Mouse (Mus musculus) embryonic facial prominence, embryonic 15.5 days (tissue): ENCODE results near the gene Tmem131l. TPM values are rescaled to one million over a fixed set of nuclear protein-coding genes. Genes with fewer than 3 reads are reported as not detected.

Experiments
- ATAC-seq: fragments of 200-750 bp; cut with Nextera tagmentation; 2 replicates; pipeline ENCODE4 v1.8.0; 2017; ENCODE audit warnings: low read depth, moderate TSS enrichment; ENCODE audit not compliant: insufficient number of reproducible peaks, low FRiP score, low TSS enrichment
- H3K27ac ChIP-seq: fragments of 300-500 bp; sonication (generic); replicated peaks from 2 replicates; pipeline ENCODE4 v1.5.1; 2015; ENCODE audit warnings: mild to moderate bottlenecking, inconsistent platforms
- H3K27me3 ChIP-seq: fragments of 300-500 bp; sonication (generic); 2 replicates; pipeline ENCODE4 v1.6.1; 2015; ENCODE audit warnings: inconsistent platforms
- H3K36me3 ChIP-seq: fragments of 300-500 bp; sonication (generic); 2 replicates; pipeline ENCODE4 v1.6.1; 2015; ENCODE audit warnings: mild to moderate bottlenecking, inconsistent platforms
- H3K4me1 ChIP-seq: fragments of 300-500 bp; sonication (generic); 2 replicates; pipeline ENCODE4 v1.6.1; 2015; ENCODE audit warnings: inconsistent platforms
- H3K4me2 ChIP-seq: fragments of 300-500 bp; sonication (generic); replicated peaks from 2 replicates; pipeline ENCODE4 v1.6.1; 2015; ENCODE audit warnings: mild to moderate bottlenecking, inconsistent platforms
- H3K4me3 ChIP-seq: fragments of 300-500 bp; sonication (generic); replicated peaks from 2 replicates; pipeline ENCODE4 v1.5.1; 2015; ENCODE audit warnings: mild to moderate bottlenecking, inconsistent platforms
- H3K9ac ChIP-seq: fragments of 300-500 bp; sonication (generic); 2 replicates; pipeline ENCODE4 v1.6.1; 2015; ENCODE audit warnings: inconsistent platforms
- H3K9me3 ChIP-seq: fragments of 300-500 bp; sonication (generic); replicated peaks from 2 replicates; pipeline ENCODE4 v1.6.1; 2016; ENCODE audit warnings: inconsistent platforms
- WGBS: fragments of 180-500 bp; shearing (Covaris S2); methylation state at CpG from one replicate; pipeline ENCODE4 v1.1.7; 2015; 5-methylcytosine and 5-hydroxymethylcytosine counted together
- polyA plus RNA-seq: library from polyadenylated mRNA; unstranded; fragments of >200 nt; fragmentation: Nextera tagmentation; extraction: Ambion mirVana; gene quantifications from 2 replicates; pipeline ENCODE4 v1.2.1, GENCODE M21; 2015

Tmem131l gene
- polyA plus RNA-seq, 1 experiment from 2014 or later = 56.8 TPM

DNA sequence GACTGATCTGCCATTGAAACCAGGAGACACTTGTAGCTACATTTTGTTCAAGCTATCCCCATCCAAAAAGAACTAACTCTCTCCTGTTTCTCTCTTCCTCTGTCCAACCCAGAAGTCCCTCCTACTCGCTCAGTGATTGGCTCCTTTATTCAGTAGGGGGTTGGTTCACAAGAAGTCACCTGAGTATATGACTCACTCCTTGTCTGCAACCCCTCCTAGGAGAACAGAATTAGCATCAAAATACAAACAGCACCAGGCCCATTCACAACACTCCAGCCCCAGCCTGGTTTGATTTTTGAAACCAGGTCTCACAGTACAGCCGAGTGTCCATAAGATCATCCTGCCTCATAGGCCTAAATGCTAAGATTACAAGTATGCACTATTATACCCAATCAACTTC, 96.3 kb downstream of the Tmem131l start:
- H3K4me3 ChIP-seq = no peak overlapping the region
- no peak overlapping the region for H3K9ac ChIP-seq
- 82% methylated on average over 2 of the region's 2 CpGs for WGBS
- H3K27me3 ChIP-seq = no peaks in the 10 kb centered on the region
- no peak for ATAC-seq
- no peaks in the 10 kb centered on the region for H3K9me3 ChIP-seq
- H3K36me3 ChIP-seq = peaks cover 24% of the 10 kb centered on the region
- H3K27ac ChIP-seq = no peak overlapping the region
- H3K4me1 ChIP-seq = peaks cover 8% of the 10 kb centered on the region; the same call in 1 of the 2 replicates
- H3K4me2 ChIP-seq = no peak overlapping the region

DNA sequence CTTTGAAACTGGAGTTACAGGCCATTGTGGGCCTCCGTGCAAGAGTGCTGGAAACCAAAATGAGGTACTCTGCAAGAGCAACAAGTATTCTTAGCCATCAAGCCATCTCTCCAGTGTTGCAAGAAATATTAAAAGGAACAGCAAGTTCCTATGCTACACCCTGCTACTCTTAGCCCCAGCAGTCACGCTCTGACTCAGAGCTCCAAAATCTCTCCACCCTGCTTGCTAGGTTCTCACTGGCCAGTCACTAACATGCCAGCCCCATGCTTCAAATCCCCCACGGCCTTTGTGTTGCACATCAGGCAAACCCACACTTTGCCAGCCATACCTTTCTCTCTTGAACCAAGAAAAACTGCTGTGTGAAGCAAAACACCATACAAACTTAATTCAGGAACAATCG, 96.8 kb downstream of the Tmem131l start:
- Histone ChIP-seq H3K9me3 (no peaks in the 10 kb centered on the region), H3K4me2 (no peak overlapping the region), H3K36me3 (peaks cover 26% of the 10 kb centered on the region), H3K27ac (no peak overlapping the region), H3K9ac (no peak overlapping the region), H3K4me1 (peaks cover 10% of the 10 kb centered on the region; the same call in 1 of the 2 replicates), H3K4me3 (no peak overlapping the region), H3K27me3 (no peaks in the 10 kb centered on the region)
- 70% methylated on average over 4 of the region's 4 CpGs for WGBS
- no peak for ATAC-seq

DNA sequence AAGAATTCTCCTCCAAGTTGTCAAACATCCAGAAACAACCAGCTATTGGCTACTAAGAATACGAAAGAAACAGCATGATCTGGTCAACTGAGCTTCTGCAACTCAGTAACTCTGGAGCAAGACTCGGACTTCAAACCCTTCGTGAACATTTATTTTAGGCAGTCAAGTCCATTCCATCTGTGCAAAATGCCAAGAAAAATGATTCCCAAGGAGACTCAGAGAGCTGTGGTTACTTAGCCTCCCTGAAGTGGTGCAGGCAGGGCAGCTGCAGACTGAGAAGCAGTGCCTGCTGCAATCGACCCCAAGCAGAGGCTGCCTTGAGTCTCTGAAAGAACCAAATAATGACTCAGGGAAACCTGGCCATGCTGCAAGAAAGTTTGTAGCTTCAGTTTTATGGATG, 98.1 kb downstream of the Tmem131l start:
- no peak for ATAC-seq
- Histone ChIP-seq H3K27ac (peak overlapping the region; percentile 48; the same call in 1 of the 2 replicates), H3K4me1 (peaks cover 10% of the 10 kb centered on the region; the same call in 1 of the 2 replicates), H3K4me3 (no peak overlapping the region), H3K9ac (no peak overlapping the region), H3K27me3 (no peaks in the 10 kb centered on the region), H3K9me3 (no peaks in the 10 kb centered on the region), H3K4me2 (no peak overlapping the region), H3K36me3 (peaks cover 34% of the 10 kb centered on the region)
- WGBS = 73% methylated on average over 4 of the region's 4 CpGs

DNA sequence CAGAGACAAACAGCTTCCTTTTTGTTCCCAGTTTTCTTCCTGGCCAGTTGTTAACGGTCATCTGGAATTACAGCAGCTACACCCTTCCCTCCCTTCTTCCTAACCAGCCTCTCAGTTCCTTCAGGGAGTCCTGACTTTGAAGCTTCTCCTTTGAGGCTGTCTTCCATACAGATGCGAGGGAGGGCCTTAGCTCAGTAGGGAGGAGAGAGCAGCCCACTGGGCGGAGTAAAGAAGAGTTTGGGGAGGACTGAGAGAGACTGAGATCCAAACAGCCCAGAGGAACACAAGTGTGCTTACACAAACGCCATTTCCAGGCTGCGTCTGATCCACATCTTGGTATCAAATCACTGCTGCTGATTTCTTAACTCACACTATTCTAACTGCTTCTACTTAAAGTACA, 101.1 kb downstream of the Tmem131l start:
- ATAC-seq = no peak
- Histone ChIP-seq H3K27me3 (no peaks in the 10 kb centered on the region), H3K4me2 (no peak overlapping the region), H3K36me3 (peaks cover 49% of the 10 kb centered on the region), H3K4me3 (no peak overlapping the region), H3K27ac (peak overlapping the region; percentile 28; the same call in 1 of the 2 replicates), H3K4me1 (peaks cover 17% of the 10 kb centered on the region), H3K9ac (no peak overlapping the region), H3K9me3 (no peaks in the 10 kb centered on the region)
- 38% methylated on average over 5 of the region's 5 CpGs for WGBS

DNA sequence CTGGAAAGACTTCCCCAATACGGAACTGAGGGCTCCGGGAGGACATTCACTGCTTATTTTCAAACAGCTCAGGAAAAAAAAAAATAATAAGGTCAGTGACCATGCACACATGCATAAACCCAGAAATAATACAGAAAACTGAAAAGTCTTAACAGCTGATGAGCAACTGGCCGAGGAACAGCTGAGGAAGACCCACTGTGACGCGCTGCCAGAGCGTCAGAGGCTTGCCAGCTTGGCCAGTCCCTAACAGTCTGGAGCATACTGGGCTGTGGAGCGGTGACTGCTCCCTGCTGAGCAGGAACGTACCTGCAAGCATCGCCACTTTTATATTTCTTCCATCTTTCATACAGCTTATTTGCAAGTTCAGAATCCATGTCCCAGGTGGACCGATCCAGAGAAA, 105.5 kb downstream of the Tmem131l start:
- Histone ChIP-seq H3K9ac (no peak overlapping the region), H3K27me3 (no peaks in the 10 kb centered on the region), H3K4me1 (peaks cover 17% of the 10 kb centered on the region), H3K4me2 (no peak overlapping the region), H3K9me3 (no peaks in the 10 kb centered on the region), H3K27ac (no peak overlapping the region; the same call in 1 of the 2 replicates), H3K4me3 (no peak overlapping the region), H3K36me3 (peaks cover 68% of the 10 kb centered on the region)
- no peak for ATAC-seq
- 84% methylated on average over 10 of the region's 10 CpGs for WGBS

DNA sequence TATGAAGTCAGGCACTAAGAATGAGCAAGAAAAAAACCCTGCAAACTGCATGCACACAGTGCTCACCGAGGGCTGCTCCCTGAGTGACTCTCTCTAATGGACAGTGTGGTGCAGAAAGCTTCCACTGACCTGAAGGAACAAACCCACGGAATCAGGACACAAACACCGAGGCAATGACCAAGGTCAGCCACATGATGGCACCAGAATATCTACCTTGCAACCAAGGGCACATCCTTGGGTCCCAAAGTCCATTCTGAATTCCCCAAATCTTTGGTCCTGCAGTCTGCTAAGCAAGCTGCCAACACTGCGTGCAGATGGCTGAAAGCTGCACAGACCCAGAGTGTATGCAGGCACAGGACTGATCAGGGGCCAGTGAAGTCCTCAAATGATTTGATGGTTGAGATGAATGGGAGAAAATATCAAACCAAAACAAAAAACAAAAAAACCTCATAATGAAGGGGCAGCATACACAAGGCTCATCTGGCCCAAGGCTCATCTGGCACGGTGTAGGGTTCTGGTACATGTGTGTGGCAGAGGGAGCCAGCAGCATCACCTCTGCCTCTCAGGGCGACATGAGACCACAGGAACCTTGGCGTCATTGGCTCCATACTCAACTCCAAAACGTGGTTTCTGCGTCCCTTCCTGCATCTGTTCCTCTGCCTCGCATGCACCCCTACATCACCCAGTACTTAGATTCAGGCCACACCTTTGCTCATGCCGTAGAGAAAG, 124.0 kb downstream of the Tmem131l start:
- Histone ChIP-seq H3K27me3 (no peaks in the 10 kb centered on the region), H3K9ac (no peak overlapping the region), H3K4me2 (no peak overlapping the region), H3K9me3 (no peaks in the 10 kb centered on the region), H3K4me3 (no peak overlapping the region), H3K36me3 (peaks cover 77% of the 10 kb centered on the region), H3K4me1 (no peaks in the 10 kb centered on the region; the same call in 1 of the 2 replicates), H3K27ac (no peak overlapping the region)
- WGBS = 72% methylated on average over 11 of the region's 11 CpGs
- no peak for ATAC-seq

DNA sequence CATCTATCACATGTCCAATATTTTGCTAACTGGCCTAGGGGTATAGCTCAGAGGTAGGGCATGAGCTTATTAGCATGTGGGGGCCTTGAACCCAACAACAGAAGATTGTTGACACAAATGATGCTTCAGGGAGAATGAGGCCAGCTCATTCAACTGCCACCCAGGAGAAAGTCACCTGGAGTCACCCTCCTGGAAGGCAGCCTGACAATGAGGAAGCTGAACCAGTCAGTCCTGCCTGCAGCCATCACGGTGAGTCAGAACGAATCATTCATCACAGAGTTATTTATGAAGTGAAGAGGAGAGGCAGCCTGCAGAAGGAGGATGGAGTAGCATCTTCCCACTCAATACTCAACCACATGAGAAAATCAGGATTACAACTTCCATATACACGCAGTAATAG, 124.9 kb downstream of the Tmem131l start:
- H3K4me3 ChIP-seq = no peak overlapping the region
- no peaks in the 10 kb centered on the region; the same call in 1 of the 2 replicates for H3K4me1 ChIP-seq
- H3K9ac ChIP-seq = no peak overlapping the region
- H3K27ac ChIP-seq = no peak overlapping the region
- H3K4me2 ChIP-seq = no peak overlapping the region
- no peaks in the 10 kb centered on the region for H3K27me3 ChIP-seq
- H3K36me3 ChIP-seq = peaks cover 77% of the 10 kb centered on the region
- 65% methylated on average over 3 of the region's 3 CpGs for whole genome bisulfite sequencing
- H3K9me3 ChIP-seq = no peaks in the 10 kb centered on the region
- ATAC-seq = no peak

DNA sequence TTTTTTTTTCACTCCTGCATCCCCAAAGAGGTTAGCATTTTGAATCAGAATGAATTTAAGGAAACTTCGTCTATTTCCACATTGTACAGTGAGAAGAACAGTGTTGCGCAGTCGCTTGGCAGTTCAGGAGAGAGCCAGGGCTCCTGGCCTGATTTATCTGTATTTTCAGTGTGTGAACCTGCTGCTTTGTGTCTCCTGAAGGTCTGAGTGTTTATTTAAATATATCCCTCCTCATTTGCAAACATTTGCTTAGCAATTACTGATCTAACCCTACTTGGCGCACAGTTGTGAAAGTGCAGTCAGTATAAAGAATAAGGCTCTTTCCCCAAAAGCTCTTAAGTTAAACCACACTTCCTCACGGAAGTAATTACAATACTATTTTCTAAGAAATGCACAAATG, 129.3 kb downstream of the Tmem131l start:
- Histone ChIP-seq H3K9me3 (no peaks in the 10 kb centered on the region), H3K4me2 (no peak overlapping the region), H3K4me1 (no peaks in the 10 kb centered on the region), H3K9ac (no peak overlapping the region), H3K36me3 (peaks cover 69% of the 10 kb centered on the region), H3K4me3 (no peak overlapping the region), H3K27ac (no peak overlapping the region), H3K27me3 (no peaks in the 10 kb centered on the region)
- ATAC-seq = no peak
- WGBS = 84% methylated on average over 5 of the region's 5 CpGs

DNA sequence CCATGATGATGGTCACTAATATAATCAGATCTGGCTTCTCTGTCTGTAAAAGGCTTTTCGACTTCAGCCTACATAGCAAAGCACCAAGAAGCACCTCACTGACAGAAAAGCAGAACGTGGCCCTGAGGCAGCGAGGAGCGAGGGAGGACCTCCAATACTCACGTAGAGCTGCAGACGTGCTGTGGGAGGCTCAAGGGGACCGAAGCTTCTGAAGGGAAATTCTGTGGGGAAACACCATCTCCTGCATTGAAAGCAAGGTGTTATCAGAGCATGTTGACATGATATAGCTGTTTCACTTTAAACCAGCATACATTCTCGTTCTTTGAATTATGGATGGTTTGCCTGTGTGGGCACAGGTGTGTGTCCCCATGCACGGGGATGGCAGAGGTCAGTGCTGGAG, 133.8 kb downstream of the Tmem131l start:
- WGBS = 93% methylated on average over 9 of the region's 9 CpGs

DNA sequence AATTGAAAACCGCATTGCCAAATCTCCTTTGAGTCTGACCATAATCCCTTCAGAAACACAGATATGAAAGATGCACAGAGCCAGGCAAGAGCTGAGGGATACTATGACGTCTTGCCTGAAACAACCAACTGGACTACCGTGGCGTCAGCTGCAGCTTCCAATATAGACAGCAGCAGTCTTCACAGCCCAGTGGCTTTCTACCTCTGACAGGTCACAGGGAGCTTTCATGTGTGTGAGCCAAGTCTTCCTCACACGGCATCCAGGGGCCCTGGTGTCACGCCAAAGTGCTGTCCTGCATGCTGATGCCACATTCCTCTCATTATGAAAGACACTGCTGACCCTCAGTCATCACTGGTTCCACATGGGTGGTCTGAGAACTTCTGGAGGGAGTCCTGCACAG, 134.8 kb downstream of the Tmem131l start:
- Histone ChIP-seq H3K9me3 (no peaks in the 10 kb centered on the region), H3K4me2 (no peak overlapping the region), H3K36me3 (peaks cover 84% of the 10 kb centered on the region), H3K27ac (no peak overlapping the region), H3K4me1 (no peaks in the 10 kb centered on the region), H3K4me3 (no peak overlapping the region), H3K27me3 (no peaks in the 10 kb centered on the region), H3K9ac (no peak overlapping the region)
- WGBS = 78% methylated on average over 6 of the region's 6 CpGs
- no peak for ATAC-seq

More for the DNA sequence above, 133.8 kb downstream of the Tmem131l start:
- no peaks in the 10 kb centered on the region for H3K9me3 ChIP-seq
- no peak overlapping the region for H3K4me2 ChIP-seq
- H3K36me3 ChIP-seq = peaks cover 84% of the 10 kb centered on the region
- no peak overlapping the region for H3K4me3 ChIP-seq
- H3K4me1 ChIP-seq = no peaks in the 10 kb centered on the region
- no peak overlapping the region for H3K9ac ChIP-seq
- ATAC-seq = no peak
- H3K27me3 ChIP-seq = no peaks in the 10 kb centered on the region
- H3K27ac ChIP-seq = no peak overlapping the region

DNA sequence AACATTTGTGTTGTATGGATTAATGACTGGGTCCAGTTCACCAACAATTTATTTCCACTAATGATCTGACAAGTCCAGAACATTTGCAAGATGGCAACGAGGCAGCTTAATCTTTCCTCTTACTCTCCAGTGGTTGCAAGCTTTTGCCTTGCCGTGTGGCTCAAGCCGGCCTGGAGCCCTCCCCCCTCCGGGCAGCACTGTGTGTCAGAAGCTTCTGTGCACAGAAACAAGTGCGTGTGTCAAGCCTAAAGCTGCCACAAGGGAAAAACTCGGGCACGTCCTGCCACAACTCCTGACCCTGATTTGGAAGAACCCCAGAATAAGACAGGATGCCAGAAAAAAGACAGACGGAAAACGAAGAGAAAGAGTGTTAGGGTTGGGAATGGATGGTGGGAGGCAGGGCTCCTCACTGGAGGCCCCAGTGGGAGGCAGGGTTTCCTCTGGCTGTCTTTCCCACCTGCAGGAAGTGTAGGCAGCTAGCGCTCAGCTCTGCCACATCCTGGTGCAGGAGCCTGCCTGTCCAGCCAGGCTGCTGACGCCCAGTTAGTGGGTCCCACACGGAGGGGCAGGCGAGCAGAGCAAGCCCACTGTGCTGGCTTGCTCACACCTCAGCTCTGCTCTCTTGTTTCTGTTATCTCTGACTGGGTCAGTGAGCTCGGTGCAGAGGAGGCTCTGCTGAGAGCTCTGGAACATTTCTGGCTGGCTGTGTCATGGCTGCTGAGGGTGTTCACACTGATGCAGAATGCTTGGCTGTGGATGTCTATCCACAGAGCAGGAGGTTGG, 135.6 kb downstream of the Tmem131l start:
- no peaks in the 10 kb centered on the region for H3K27me3 ChIP-seq
- WGBS = 77% methylated on average over 14 of the region's 14 CpGs
- no peak overlapping the region for H3K4me2 ChIP-seq
- H3K36me3 ChIP-seq = peaks cover 84% of the 10 kb centered on the region
- no peak for ATAC-seq
- no peak overlapping the region for H3K9ac ChIP-seq
- H3K4me3 ChIP-seq = no peak overlapping the region
- H3K4me1 ChIP-seq = no peaks in the 10 kb centered on the region
- H3K27ac ChIP-seq = no peak overlapping the region
- no peaks in the 10 kb centered on the region for H3K9me3 ChIP-seq
